Mouse (Mus musculus): Measurements from ENCODE around the gene Mstn.

Gene Mstn

DNA sequence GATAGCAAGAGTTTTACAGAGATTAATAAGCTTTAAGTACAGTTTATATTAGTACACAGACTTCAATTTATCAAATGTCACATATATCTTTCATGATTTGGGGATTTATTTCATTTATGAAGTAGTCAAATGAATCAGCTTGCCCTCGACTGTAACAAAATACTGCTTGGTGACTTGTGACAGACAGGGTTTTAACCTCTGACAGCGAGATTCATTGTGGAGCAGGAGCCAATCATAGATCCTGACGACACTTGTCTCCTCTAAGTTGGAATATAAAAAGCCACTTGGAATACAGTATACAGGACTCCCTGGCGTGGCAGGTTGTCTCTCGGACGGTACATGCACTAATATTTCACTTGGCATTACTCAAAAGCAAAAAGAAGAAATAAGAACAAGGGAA, at the start of gene Mstn:
Mstn (plus strand) TSS at position 301 of the 400 bp plus-strand sequence.
- DNase-seq (ENCODE audit: low read depth, low spot score): no peak

DNA sequence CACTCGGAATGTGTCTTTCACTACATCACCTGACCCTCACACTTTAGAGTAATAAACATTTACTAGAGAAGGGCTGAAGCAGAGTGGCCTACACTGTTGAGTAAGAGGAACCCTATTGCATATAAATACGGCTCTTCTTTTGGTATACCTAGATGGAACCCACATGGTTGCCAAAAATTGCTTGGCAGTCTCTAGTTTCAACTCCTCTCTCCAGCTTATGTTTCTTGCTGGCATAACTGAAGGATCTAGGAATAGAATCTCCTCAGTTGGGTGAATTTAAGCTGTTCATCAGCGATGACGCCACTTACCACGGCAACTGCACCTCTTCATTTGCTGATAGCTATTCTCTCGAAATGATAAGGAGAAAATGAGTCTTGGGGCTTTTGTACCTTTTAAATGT, 46.7 kb upstream of the Mstn start:
- no peak for DNase-seq (ENCODE audit: low read depth, low spot score)

DNA sequence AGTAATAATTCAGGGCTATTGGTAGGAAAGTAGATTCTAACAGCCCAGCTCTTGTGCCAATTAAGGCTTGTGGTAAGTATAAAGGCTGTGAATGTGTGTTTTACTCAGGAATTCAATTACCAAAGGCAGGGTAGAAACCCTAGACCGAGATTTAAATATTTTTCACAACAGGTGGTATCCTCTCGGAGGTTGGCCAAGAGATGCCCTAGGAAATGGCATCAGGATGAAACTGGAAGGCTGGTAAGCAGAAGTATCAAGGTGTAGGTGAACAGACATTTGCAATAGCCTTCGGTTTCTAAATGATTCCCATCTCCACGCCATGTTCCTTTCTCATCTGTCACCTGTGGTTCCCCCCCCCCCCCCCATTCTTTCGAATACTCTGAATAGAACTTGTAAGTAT, 45.8 kb upstream of the Mstn start:
- no peak for DNase-seq (ENCODE audit: low read depth, low spot score)

DNA sequence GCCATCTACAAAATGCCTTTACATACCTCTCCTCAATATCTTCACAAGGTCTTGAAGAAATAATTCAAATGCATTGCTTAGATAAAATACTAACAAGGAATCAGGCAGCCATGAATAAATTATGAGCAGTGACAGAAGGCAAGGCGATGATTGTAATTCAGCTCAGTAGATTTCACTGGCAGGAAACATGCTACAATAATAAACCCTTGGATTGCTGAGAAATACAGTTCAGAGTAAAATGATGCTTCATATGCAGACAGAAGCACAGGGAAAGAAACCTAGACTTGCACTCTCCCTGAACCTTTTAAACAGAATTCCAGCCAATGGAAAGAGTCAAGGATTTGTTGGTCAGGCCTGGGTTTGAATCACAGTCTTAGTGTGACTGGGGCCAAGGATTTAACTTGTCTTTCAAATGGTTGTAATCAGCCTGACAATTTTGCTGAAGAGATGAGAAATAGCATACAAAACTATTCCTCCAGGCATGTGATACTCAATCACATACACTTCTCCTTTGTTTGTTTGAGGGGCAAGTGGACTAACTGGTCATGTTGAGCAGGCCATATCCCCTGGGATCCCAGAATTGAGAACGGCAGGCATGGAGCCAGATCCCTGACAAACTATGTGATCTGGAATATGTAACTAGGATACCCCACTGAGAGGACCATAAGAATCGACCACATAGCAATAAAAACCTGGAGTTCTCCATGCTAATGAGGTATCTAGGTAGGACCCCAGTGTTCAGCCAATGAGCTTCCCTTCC, 42.5 kb upstream of the Mstn start:
- no peak for DNase-seq (ENCODE audit: low read depth, low spot score)

DNA sequence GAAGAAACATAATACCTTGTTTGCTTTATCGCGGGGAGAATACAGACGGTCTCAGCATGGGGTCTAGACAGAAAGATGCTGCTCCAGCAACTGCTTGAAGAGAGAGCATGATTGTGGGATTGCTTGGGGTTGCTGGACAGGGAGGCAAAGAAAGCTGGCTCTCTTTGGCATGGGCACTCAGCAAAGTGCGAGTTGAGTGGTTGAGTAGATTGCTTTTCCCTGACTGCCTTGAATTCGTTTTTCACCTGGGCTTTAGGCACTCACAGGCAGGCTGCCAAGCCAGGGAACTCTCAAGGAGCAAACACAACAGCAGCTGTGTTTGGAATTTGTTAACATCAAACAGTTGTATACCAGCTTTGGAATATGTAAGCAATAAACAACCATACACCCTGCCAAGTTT, 41.4 kb upstream of the Mstn start, which contains the start of gene 1700019D03Rik:
1700019D03Rik (minus strand) TSS at position 101 of the 400 bp plus-strand sequence.
- DNase-seq (ENCODE audit: low read depth, low spot score): no peak

DNA sequence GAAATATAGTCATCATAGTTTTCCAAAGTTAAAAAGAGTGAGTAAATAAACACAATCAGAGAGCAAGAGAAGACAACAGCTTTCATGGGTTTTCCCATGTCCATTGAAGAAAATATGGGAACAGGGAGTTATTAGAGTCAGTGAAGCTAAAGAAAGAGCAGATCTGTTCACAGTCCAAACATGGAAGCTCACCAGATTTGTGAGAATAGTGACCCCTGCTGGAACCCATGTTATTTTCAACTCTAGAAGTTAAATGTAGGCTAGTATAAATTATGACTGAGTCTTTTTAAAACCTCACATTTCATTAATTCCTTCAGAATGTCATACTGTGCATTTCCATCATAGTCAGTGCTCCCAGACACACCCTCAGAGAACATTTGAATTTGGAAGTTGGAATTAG, 28.9 kb upstream of the Mstn start:
- peak; percentile 64 for DNase-seq (ENCODE audit: low read depth, low spot score)

DNA sequence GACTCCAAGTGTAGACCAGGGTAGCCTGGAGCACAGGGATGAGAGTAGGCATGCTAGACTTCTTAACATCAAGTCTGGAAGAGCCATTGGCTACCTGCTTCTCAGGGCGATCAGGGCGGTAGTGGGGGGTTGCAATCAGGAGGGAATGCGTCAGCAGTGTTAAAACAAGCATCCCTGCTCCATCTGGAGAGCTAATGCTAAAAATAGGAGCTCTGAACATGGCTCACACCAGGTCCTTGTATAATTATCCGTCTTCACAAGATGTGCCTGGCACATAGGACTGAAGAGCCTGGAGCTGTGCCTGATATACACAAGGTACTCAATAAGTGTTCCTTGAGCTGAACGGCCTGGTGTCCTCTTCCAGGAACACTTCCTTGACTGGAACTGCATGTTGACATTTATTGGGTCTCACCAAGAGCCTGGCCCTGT, 24.0 kb upstream of the Mstn start:
- no peak for DNase-seq (ENCODE audit: low read depth, low spot score)

DNA sequence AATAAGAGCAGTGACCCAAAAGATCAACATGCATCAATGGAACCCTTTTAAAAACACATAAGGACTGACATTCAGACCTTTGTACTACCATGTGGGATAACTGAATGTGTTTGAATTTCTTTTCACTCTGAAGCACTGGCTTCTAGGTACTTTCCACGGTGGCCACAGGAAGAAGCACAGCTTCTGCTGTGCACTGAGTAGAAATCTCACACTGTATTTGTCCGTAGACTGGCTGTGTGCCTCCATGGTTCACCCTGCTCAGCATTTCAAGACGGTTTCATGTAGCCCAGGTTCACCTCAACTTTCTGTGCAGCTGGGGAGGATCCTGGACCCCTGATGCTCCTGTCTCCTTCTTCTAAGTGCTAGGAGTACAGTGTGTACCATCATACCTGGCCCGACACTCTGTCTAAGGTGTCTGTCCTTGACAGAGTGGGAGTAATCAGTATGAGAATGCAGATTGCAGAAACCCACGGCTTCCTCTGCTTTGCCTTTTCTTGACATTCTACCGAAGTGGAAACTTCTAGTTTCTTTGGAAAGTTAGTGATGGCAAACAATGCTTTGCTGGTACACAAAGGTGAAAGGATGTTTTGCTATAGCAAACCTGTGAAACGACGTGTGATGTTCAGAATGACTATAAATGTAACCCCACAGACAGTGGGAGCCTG, 11.5 kb upstream of the Mstn start:
- no peak for DNase-seq (ENCODE audit: low read depth, low spot score)

DNA sequence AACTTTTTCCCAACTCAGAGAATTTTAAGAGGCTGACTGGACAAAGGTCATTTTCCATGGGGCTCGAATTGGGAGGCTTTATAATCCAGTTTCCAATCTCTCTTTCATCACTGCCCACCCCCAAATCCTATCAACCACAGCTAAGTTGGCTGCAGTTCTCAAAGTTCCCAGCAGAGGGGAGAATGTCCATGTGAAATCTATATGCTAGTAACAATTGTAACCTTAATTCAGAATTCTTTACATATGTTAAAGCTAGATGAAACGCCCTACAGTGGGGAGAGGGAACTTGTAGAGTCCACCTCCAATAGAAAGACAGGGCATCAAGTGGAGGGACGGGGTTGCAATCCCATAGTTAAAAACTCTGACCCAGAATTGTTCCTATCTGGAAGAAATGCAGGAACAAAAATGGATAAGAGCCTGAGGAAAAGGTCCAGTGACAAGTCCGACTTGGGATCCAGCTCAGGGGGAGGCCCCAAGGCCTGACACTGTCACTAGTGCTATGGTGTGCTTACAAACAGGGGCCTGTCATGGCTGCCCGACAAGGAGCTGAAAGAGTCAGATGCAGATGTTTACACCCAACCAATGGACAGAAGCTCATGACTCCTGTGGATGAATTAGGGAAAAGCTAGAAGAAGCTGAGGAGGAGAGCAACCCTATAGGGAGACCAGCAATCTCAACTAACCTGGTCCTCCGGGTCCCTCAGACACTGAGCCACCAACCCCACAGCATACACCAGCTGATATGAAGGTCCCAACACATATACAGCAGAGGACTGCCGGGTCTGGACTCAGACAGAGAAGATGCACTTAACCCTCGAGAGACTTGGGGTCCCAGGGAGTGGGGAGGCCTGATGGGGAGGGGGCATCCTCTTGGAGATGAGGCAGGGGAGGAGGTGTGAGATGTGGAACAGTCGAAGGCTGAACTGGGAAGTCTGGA, 8.1 kb upstream of the Mstn start:
- peak; percentile 78 for DNase-seq (ENCODE audit: low read depth, low spot score)

DNA sequence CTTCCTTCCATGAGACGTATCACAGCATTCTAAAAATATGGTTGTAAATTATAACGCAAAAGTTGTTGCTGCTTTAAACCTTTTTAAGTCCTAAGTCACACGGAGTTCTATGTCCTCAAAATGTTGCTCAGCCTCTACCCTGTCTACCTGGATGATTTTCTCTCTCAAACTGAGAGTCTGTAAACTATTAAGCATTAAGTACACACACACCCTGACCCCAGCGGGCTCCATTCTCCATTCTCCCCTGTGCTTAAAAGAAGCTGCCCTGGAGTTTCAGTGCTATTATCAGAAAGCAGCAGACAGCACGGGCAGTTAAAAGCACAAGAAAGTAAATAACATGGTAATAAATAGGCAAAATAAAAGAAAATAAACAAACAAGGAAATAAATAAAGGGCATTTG, 2.3 kb upstream of the Mstn start:
- no peak for DNase-seq (ENCODE audit: low read depth, low spot score)

DNA sequence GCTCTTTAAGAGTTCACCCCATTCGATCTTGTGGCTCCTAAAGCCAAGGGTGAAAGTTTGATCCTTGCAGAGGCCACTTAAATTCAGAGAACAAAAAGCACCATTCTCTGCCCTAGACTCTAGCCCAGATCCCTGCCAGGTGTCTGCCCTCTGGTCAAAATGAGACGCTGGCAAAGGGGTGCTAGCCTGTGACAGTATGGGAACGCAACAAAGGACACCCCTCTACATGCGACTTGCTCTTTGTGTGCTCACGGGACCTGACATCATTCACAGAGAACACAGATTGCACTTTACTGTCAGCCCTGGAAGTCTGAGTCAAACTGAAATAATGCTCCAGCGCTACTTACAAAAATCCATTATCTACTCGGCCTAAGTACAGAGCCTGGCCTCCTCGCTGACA, 941 bp upstream of the Mstn start:
- no peak for DNase-seq (ENCODE audit: low read depth, low spot score)

DNA sequence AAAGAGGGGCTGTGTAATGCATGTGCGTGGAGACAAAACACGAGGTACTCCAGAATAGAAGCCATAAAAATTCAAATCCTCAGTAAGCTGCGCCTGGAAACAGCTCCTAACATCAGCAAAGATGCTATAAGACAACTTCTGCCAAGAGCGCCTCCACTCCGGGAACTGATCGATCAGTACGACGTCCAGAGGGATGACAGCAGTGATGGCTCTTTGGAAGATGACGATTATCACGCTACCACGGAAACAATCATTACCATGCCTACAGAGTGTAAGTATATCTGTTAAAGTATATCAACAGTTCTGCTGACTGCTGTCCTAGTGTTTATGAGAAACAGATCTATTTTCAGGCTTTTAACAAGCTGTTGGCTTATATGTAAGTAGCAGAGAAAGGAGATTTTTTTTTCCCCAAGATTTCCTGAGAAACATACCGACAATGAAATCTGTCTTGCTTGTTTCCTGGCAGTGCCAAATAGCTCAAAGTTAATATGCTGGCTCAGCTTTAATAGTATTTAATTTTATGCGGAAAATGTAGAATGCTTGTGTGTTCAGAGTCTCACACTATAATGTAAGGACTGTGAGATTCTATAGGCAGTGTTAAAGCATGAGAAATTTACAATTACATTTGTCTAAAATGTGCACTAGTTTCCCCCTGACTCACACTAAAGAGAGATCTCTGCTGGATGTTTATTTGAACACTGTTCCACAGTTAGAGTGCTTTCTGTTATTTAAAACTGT, 600 bp downstream of the Mstn start:
- no peak for DNase-seq (ENCODE audit: low read depth, low spot score)

DNA sequence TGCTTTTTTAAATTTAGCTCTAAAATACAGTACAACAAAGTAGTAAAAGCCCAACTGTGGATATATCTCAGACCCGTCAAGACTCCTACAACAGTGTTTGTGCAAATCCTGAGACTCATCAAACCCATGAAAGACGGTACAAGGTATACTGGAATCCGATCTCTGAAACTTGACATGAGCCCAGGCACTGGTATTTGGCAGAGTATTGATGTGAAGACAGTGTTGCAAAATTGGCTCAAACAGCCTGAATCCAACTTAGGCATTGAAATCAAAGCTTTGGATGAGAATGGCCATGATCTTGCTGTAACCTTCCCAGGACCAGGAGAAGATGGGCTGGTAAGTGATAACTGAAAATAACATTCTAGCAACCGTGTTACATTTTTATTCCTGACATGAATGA, 2.5 kb downstream of the Mstn start:
- DNase-seq (ENCODE audit: low read depth, low spot score): no peak

DNA sequence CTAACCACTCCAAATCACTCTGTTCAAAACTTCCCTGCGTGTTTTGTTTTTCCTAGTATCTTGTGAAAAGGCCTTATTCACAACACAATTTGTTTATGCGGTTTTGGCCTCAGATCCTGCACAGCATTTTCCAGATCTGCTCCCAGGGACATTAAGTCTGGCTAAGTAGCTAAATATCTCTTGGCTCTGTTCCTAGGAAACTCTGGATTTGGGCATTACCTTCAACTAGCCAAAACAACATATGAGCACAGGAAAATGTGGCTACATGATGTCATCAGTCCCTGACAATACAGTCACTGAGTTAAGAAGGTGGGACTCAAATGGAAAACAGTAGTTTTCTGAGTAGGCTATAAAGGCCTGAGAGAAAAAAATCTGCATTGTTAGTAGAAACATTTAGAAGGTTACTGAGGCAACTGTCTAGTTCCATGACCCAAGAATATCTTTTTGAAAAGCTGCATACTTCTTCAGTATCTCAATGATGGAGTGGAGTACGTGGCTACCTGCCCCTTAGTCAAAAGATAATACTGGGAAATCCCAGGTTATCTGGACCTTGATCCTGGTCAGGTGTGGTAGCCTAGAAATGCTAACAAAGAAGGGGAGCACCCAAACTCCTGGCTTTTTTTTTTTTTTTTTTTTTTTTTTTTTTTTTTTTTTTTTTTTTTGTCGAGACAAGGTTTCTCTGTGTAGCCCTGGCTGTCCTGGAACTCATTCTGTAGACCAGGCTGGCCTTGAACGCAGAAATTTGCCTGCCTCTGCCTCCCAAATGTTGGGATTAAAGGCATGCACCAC, 8.5 kb downstream of the Mstn start:
- no peak for DNase-seq (ENCODE audit: low read depth, low spot score)

DNA sequence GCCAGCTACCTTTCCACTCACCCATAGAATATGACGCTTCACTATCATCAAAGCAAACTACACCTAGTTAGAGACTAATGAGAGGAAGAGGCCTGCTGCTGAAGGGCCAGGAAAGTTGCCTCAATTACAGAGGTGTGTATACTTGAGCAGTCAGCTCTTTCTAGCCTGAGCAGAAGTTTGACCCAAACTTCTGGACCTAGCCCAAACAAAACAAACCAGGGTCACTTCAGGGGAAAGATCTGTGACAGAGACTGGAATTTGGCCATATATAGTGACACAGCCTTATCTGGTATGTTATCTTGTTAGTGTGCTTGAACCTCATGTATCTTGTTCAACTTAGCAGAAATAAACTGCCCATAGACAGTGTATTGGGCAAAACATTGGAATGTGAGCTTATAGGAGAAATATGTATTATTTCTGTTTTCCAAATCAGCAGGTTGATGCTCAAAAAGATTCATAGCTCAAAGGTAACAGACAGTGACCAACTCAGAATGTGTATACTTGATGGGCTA, 9.3 kb downstream of the Mstn start:
- no peak for DNase-seq (ENCODE audit: low read depth, low spot score)

DNA sequence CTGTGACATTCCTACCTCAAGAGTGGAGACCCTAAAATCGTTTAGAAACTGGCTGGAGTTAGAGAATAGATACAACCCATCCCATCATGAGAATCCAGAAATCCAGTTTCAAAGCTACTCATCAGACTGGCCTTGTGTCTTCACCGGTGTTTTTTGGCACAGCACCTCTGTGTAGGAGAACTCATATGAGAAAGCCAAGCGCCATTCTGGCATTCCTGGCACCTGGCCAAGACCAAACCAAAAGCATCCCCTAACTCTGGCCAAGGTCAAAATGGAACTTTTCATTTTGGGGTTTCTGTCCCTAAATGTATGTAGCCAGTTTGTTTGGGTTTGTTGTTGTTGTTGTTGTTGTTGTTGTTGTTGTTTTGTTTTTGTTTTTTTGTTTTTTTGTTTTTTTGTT, 15.2 kb downstream of the Mstn start:
- peak; percentile 3 for DNase-seq (ENCODE audit: low read depth, low spot score)

DNA sequence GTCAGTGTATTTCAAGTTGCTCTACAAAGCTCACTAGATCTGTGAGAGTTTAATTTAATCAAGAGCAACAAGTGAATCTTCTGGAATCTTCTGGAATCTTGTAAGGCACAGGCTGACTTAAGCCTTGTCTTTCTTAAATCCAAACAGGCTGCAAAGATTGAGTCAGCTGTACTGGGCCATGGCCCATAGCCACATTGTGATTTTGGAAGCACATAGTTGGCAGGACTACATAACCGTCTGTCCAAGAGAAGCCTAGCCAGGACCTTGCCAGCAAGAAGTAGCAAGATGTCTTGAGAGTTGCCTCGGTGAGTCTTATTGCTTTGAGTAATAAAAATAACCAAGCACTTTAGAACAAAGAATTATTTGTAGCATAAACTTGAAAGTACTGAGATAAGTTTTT, 18.4 kb downstream of the Mstn start:
- DNase-seq (ENCODE audit: low read depth, low spot score): peak; percentile 20

DNA sequence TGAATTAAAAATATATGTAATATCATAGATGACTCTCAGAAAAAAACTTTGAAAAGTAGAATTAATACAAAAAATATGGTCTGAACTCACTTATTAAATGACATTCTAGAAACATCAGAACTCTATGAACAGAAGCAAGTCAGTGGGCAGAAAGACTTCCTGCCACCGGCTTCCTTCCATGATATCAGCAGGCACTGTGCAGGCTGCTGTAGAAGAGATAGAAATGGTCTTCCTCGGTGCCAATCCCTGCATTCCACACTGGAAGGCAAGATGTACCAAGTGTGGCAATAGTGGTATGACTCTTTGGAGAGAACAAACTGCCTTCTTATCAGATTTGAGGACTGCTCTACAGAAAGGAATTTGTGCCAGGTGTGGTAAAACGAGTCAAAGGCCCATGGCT, 19.2 kb downstream of the Mstn start:
- DNase-seq (ENCODE audit: low read depth, low spot score): no peak

DNA sequence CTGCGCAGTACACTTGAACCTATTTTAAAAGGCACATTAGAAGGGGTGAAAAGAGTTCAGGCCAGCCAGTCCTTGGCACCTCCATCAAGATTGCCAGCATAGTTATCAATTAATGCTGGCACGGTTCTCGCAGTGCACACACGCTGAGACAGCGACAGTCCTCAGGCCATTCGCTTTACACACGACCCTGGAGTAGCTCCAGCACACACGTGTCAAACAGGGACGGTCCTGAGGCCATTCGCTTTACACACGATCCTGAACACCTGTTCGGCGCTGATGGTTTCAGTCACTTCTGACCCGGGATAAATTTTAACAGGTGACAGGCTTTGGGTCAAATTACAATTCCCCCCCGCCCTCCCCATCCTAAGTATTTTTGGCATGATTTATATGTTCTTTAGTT, 23.8 kb downstream of the Mstn start:
- DNase-seq (ENCODE audit: low read depth, low spot score): no peak

DNA sequence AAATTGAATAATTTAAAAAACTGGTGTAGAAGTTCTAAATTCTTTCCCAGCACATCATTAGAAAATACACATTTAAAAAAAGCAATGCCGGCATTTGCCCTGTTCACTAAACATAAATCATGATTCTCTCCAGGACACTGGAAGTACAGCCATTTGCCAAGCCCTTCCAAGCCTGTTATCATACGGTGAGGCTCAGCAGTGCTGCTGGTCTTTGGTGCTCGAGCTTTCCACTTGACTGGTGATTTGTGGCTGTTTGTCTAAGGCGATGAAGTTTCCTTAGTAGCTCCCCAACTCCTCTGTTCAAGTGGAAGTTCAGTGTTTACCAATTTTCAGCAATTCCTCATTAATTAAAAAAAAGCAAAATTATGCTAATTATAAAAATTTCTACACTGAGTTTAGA, 24.6 kb downstream of the Mstn start:
- no peak for DNase-seq (ENCODE audit: low read depth, low spot score)

DNA sequence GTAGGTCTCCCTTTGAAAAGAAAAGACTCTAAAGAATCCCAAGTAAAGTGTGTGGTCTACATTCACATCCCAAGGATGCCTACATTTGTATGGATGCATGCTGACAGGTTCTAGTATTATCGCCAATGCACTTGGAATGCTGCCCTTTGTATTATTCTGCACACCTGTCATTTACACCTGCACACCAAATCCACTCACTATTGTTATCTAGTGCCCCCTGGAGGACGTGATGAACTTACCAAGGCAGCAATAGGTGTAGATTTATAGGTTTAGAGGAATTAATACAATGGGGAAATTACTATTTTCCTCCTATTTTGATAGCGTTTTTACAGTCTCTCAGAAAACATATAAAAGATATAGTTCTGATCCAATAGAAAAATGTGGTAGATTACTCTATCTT, 31.7 kb downstream of the Mstn start:
- no peak for DNase-seq (ENCODE audit: low read depth, low spot score)
